Mouse (Mus musculus): Measurements from ENCODE around the gene Snx32.

DNA sequence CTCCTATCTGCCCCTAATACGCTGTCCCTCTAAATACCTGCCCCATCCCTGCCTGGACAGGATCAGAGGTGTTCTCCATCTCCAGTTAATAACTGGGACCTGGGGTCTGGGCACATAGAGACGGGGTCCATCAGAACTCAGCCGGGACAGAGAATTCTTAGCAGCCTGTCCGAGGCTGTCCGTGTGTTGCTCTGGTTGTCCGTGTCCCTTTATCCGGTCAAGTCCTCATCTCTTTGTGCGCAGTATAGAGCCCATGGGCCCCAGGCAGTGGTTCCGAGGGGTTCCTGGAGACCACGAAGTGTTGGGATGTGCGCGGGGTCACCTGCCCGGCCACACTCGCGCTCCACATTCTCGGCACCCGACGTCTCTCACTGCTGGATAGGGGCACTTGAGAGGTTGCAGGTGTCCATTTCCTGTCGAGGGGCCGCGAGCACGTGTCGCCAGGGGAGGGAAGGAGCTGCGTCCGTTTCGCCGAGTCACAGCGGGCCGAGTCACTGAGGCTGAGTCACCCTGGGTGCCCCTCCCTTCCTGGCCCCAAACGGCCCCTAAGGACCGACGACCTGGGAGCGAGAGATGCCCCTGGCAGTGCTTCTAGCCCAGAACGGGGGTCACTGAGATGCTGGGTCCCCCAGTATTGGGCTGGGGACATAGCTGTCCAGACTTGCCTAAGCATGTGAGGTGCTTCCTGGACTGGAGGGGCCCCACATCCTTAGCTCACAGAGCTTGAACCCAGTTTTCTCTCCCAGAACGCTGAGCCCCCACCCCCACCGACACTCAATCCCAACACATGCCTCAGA is 61.8 kb downstream of the Snx32 start:
- TF ChIP-seq GATA1 (IDR thresholded peaks at IDR 0.05; ENCODE audit: borderline replicate concordance, low read length) = no peak
- no peak for TF ChIP-seq CTCF (IDR thresholded peaks at IDR 0.05; ENCODE audit: low read depth, low read length)
- TF ChIP-seq TAL1 (conservative IDR thresholded peaks at IDR 0.05; ENCODE audit: low read depth, low read length) = no peak
